Mouse (Mus musculus) midbrain, embryonic 12.5 days (tissue): Measurements from ENCODE around the gene Ano9. TPM values are rescaled to one million over a fixed set of nuclear protein-coding genes. Genes with fewer than 3 reads are reported as not detected.

Source experiments
- ATAC-seq: fragments of 200-750 bp; cut with Nextera tagmentation; 2 replicates; pipeline ENCODE4 v1.8.0; 2017; ENCODE audit warnings: low read depth, moderate TSS enrichment, moderate library complexity; ENCODE audit not compliant: low FRiP score
- H3K27ac ChIP-seq: fragments of 300-500 bp; sonication (generic); replicated peaks from 2 replicates; pipeline ENCODE4 v1.5.1; 2016; ENCODE audit warnings: mild to moderate bottlenecking
- H3K27me3 ChIP-seq: fragments of 300-500 bp; sonication (generic); 2 replicates; pipeline ENCODE4 v1.6.1; 2016; ENCODE audit warnings: mild to moderate bottlenecking
- H3K36me3 ChIP-seq: fragments of 300-500 bp; sonication (generic); 2 replicates; pipeline ENCODE4 v1.6.1; 2016
- H3K4me1 ChIP-seq: fragments of 300-500 bp; sonication (generic); 2 replicates; pipeline ENCODE4 v1.6.1; 2016
- H3K4me2 ChIP-seq: fragments of 300-500 bp; sonication (generic); replicated peaks from 2 replicates; pipeline ENCODE4 v1.6.1; 2016; ENCODE audit warnings: mild to moderate bottlenecking, moderate library complexity
- H3K4me3 ChIP-seq: fragments of 300-500 bp; sonication (generic); 2 replicates; pipeline ENCODE4 v1.5.1; 2016; ENCODE audit warnings: mild to moderate bottlenecking
- H3K9ac ChIP-seq: fragments of 300-500 bp; sonication (generic); replicated peaks from 2 replicates; pipeline ENCODE4 v1.6.1; 2016; ENCODE audit warnings: mild to moderate bottlenecking, moderate library complexity
- H3K9me3 ChIP-seq: fragments of 300-500 bp; sonication (generic); 2 replicates; pipeline ENCODE4 v1.6.1; 2016; ENCODE audit warnings: mild to moderate bottlenecking
- WGBS: fragments of 180-500 bp; shearing (Covaris S2); methylation state at CpG from one replicate; pipeline ENCODE4 v1.1.7; 2016; 5-methylcytosine and 5-hydroxymethylcytosine counted together
- polyA plus RNA-seq: library from polyadenylated mRNA; unstranded; fragments of >200 nt; fragmentation: Nextera tagmentation; extraction: Ambion mirVana; gene quantifications from 2 replicates; pipeline ENCODE4 v1.2.1, GENCODE M21; 2016

The Ano9 gene
- polyA plus RNA-seq, 1 experiment from 2014 or later = not detected

- no peaks in the 10 kb centered on the region for H3K27me3 ChIP-seq
- H3K9ac ChIP-seq = peak overlapping the region; percentile 97
- 73% methylated on average over 2 of the region's 2 CpGs for WGBS
- H3K36me3 ChIP-seq = peaks cover 24% of the 10 kb centered on the region
- H3K27ac ChIP-seq = peak overlapping the region; percentile 86
- H3K4me1 ChIP-seq = peaks cover 22% of the 10 kb centered on the region
- peak overlapping the region; percentile 92 for H3K4me3 ChIP-seq
- H3K4me2 ChIP-seq = peak overlapping the region; percentile 89
- ATAC-seq = no peak; the same call in 1 of the 2 replicates
- H3K9me3 ChIP-seq = no peaks in the 10 kb centered on the region; the same call in 1 of the 2 replicates
These were observed 57.7 kb downstream of the Ano9 start for GRCm38 (mm10) chr7:141059929-141060328.

GRCm38 (mm10) chr7:141058601-141059341 is 58.8 kb downstream of the Ano9 start:
- no peak for ATAC-seq
- Histone ChIP-seq H3K27ac (no peak overlapping the region), H3K4me1 (peaks cover 22% of the 10 kb centered on the region), H3K9ac (no peak overlapping the region), H3K4me2 (no peak overlapping the region), H3K4me3 (no peak overlapping the region), H3K27me3 (no peaks in the 10 kb centered on the region), H3K9me3 (no peaks in the 10 kb centered on the region; the same call in 1 of the 2 replicates), H3K36me3 (peaks cover 12% of the 10 kb centered on the region)
- WGBS = 95% methylated on average over 14 of the region's 14 CpGs

GRCm38 (mm10) chr7:141057541-141057940 is 60.1 kb downstream of the Ano9 start:
- H3K36me3 ChIP-seq = peaks cover 3% of the 10 kb centered on the region
- no peak overlapping the region for H3K27ac ChIP-seq
- H3K4me2 ChIP-seq = no peak overlapping the region
- H3K9me3 ChIP-seq = no peaks in the 10 kb centered on the region; the same call in 1 of the 2 replicates
- H3K27me3 ChIP-seq = no peaks in the 10 kb centered on the region
- 94% methylated on average over 1 of the region's 1 CpGs for WGBS
- H3K9ac ChIP-seq = no peak overlapping the region
- H3K4me1 ChIP-seq = peaks cover 16% of the 10 kb centered on the region
- no peak for ATAC-seq
- H3K4me3 ChIP-seq = no peak overlapping the region

GRCm38 (mm10) chr7:141056976-141057375 is 60.6 kb downstream of the Ano9 start:
- Histone ChIP-seq H3K27ac (no peak overlapping the region), H3K4me3 (no peak overlapping the region), H3K4me2 (no peak overlapping the region), H3K9me3 (no peaks in the 10 kb centered on the region; the same call in 1 of the 2 replicates), H3K4me1 (peaks cover 10% of the 10 kb centered on the region), H3K27me3 (no peaks in the 10 kb centered on the region), H3K36me3 (peaks cover 3% of the 10 kb centered on the region; the same call in 1 of the 2 replicates), H3K9ac (no peak overlapping the region)
- WGBS = 95% methylated on average over 6 of the region's 6 CpGs
- ATAC-seq = no peak

- ATAC-seq = no peak
These were observed 61.8 kb downstream of the Ano9 start for GRCm38 (mm10) chr7:141055785-141056184.

GRCm38 (mm10) chr7:141052421-141052820 is 65.2 kb downstream of the Ano9 start:
- H3K9ac ChIP-seq = no peak overlapping the region
- no peak for ATAC-seq
- peaks cover 3% of the 10 kb centered on the region; the same call in 1 of the 2 replicates for H3K36me3 ChIP-seq
- no peak overlapping the region for H3K27ac ChIP-seq
- no peaks in the 10 kb centered on the region; the same call in 1 of the 2 replicates for H3K9me3 ChIP-seq
- H3K4me2 ChIP-seq = no peak overlapping the region
- H3K4me3 ChIP-seq = no peak overlapping the region
- 89% methylated on average over 2 of the region's 2 CpGs for WGBS
- H3K4me1 ChIP-seq = peaks cover 10% of the 10 kb centered on the region
- 0 out of 2 replicates have a peak, but pooled peaks cover 2% of the 10 kb centered on the region for H3K27me3 ChIP-seq

More at GRCm38 (mm10) chr7:141055785-141056184, 61.8 kb downstream of the Ano9 start:
- Histone ChIP-seq H3K4me2 (no peak overlapping the region), H3K9me3 (no peaks in the 10 kb centered on the region; the same call in 1 of the 2 replicates), H3K27ac (no peak overlapping the region), H3K27me3 (no peaks in the 10 kb centered on the region), H3K4me3 (no peak overlapping the region), H3K36me3 (peaks cover 3% of the 10 kb centered on the region; the same call in 1 of the 2 replicates), H3K9ac (no peak overlapping the region), H3K4me1 (peaks cover 5% of the 10 kb centered on the region; the same call in 1 of the 2 replicates)
- WGBS = 87% methylated on average over 4 of the region's 4 CpGs

- H3K4me2 ChIP-seq = no peak overlapping the region
- 0 out of 2 replicates have a peak, but pooled peaks cover 5% of the 10 kb centered on the region for H3K27me3 ChIP-seq
- ATAC-seq = no peak
- H3K36me3 ChIP-seq = peaks cover 3% of the 10 kb centered on the region; the same call in 1 of the 2 replicates
- no peak overlapping the region for H3K4me3 ChIP-seq
- H3K9ac ChIP-seq = no peak overlapping the region
- H3K27ac ChIP-seq = no peak overlapping the region
- 92% methylated on average over 4 of the region's 4 CpGs for WGBS
- no peaks in the 10 kb centered on the region; the same call in 1 of the 2 replicates for H3K9me3 ChIP-seq
- H3K4me1 ChIP-seq = peaks cover 13% of the 10 kb centered on the region
These were observed 65.6 kb downstream of the Ano9 start for GRCm38 (mm10) chr7:141052016-141052415.

Other genes starting within 250 kb of the Ano9 start
- 279 and 300 TPM in 2 replicates for gene Psmd13, start 235.8 kb downstream of the Ano9 start, polyA plus RNA-seq
- 27.4 and 28.9 TPM in 2 replicates for gene Sirt3, start 235.5 kb downstream of the Ano9 start, polyA plus RNA-seq
- not detected in 2 replicates for gene Cox8b, start 217.4 kb downstream of the Ano9 start, polyA plus RNA-seq
- gene Nlrp6, start 196.9 kb downstream of the Ano9 start, polyA plus RNA-seq = 0.08 and 0.18 TPM in 2 replicates
- gene Pgghg, start 176.4 kb downstream of the Ano9 start, polyA plus RNA-seq = 13.1 and 14.9 TPM in 2 replicates
- 0.93 and 0.94 TPM in 2 replicates for gene Ifitm5, start 167.5 kb downstream of the Ano9 start, polyA plus RNA-seq
- gene Gm45717, start 161.9 kb downstream of the Ano9 start, polyA plus RNA-seq = not detected in 2 replicates
- 175 and 198 TPM in 2 replicates for gene Ifitm2, start 161.8 kb downstream of the Ano9 start, polyA plus RNA-seq
- 7.8 and 10.3 TPM in 2 replicates for gene Ifitm1, start 150.6 kb downstream of the Ano9 start, polyA plus RNA-seq
- 16.2 and 17.9 TPM in 2 replicates for gene Ifitm3, start 107.0 kb downstream of the Ano9 start, polyA plus RNA-seq
- 0.29 TPM in 1 of 2 replicates, not detected in the other for gene Ifitm6, start 99.9 kb downstream of the Ano9 start, polyA plus RNA-seq
- gene Gm17387, start 88.7 kb downstream of the Ano9 start, polyA plus RNA-seq = not detected in 2 replicates
- gene B4galnt4, start 56.7 kb downstream of the Ano9 start, polyA plus RNA-seq = 41.9 and 45.3 TPM in 2 replicates
- gene Pkp3, start 39.6 kb downstream of the Ano9 start, polyA plus RNA-seq = 1.6 and 1.8 TPM in 2 replicates
- gene Sigirr, start 17.2 kb downstream of the Ano9 start, polyA plus RNA-seq = 1.6 and 1.7 TPM in 2 replicates
- 67.5 and 76.6 TPM in 2 replicates for gene Ptdss2, start 4.6 kb upstream of the Ano9 start, polyA plus RNA-seq
- gene Rnh1, start 55.1 kb upstream of the Ano9 start, polyA plus RNA-seq = 47.4 and 54.9 TPM in 2 replicates
- 93.4 and 96.4 TPM in 2 replicates for gene Hras, start 76.2 kb upstream of the Ano9 start, polyA plus RNA-seq
- gene Lrrc56, start 76.4 kb upstream of the Ano9 start, polyA plus RNA-seq = 13.1 and 14.4 TPM in 2 replicates
- 3.7 and 3.8 TPM in 2 replicates for gene Lmntd2, start 96.3 kb upstream of the Ano9 start, polyA plus RNA-seq
- gene Rassf7, start 98.1 kb upstream of the Ano9 start, polyA plus RNA-seq = 40.1 and 40.6 TPM in 2 replicates
- 107 and 112 TPM in 2 replicates for gene Phrf1, start 111.0 kb upstream of the Ano9 start, polyA plus RNA-seq
- 0.81 and 0.84 TPM in 2 replicates for gene Irf7, start 148.7 kb upstream of the Ano9 start, polyA plus RNA-seq
- gene Cdhr5, start 159.0 kb upstream of the Ano9 start, polyA plus RNA-seq = not detected in 2 replicates
- 0.64 and 1.3 TPM in 2 replicates for gene Sct, start 161.3 kb upstream of the Ano9 start, polyA plus RNA-seq
- gene Drd4, start 174.2 kb upstream of the Ano9 start, polyA plus RNA-seq = 0.39 and 0.68 TPM in 2 replicates
- gene Deaf1, start 209.9 kb upstream of the Ano9 start, polyA plus RNA-seq = 85.9 and 88.3 TPM in 2 replicates
- 64.9 and 68.9 TPM in 2 replicates for gene Tmem80, start 209.9 kb upstream of the Ano9 start, polyA plus RNA-seq
- 0.86 and 1.4 TPM in 2 replicates for gene Eps8l2, start 221.1 kb upstream of the Ano9 start, polyA plus RNA-seq